Mouse (Mus musculus): ENCODE measurements around the gene Eogt. TPM values are rescaled to one million over a fixed set of nuclear protein-coding genes. Genes with fewer than 3 reads are reported as not detected.

The Eogt gene
- polyA plus RNA-seq, 1 experiment from 2014 or later: 12.1 TPM

DNA sequence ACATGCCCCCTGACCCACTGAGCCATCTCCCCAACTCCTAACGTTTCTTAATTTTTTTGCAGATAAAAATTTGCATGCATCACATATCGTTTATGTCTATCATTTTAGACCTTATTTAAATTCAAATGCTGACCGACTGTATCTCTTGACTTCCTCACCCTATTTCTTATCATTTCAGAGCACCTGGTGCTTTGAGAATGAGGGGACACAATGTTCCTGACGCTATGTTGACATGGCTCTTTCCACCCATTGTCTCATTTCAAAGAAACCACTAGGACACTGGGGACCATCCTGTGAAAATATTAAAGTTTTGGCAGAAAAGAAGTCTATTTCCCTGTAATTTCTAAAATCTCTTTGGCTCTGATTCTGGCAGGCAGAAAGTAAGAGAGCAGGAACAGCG is 32.1 kb downstream of the Eogt start:
- H3K36me3 ChIP-seq (ENCODE audit: control insufficient read depth, insufficient read depth, low read length): 0 out of 2 replicates have a peak, but pooled peaks cover 3% of the 10 kb centered on the region
- WGBS (ENCODE audit: insufficient replicate concordance): 67% methylated on average over 5 of the region's 5 CpGs
- ATAC-seq (replicated peaks; ENCODE audit: insufficient number of reproducible peaks, low FRiP score, low TSS enrichment): no peak

DNA sequence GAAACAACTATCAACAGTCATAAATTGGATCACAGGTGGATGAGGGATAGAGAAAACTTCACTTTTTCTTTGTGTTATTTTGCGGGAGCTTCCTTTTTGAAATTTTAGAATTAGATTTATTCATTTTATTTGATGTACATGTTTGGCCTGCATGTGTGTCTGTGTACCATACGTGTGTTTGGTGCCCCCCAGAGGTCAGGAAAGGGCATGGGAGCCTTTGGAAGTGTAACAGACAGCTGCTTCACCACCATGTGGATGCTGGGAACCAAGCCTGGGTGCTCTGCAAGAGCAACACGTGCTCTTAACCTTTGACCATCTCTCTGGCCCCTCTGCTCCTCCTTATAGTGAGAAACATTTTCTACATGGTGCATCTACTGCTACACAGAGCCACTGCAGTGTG is 34.2 kb downstream of the Eogt start:
- no peak overlapping the region for H3K27ac ChIP-seq (ENCODE audit: low read depth, low read length)
- no peaks in the 10 kb centered on the region for H3K27me3 ChIP-seq (ENCODE audit: control insufficient read depth, insufficient read depth, low read length)
- H3K4me1 ChIP-seq (ENCODE audit: control insufficient read depth, insufficient read depth, low read length): no peaks in the 10 kb centered on the region
- H3K9ac ChIP-seq (ENCODE audit: low read depth, low read length): no peak overlapping the region
- no peaks in the 10 kb centered on the region for H3K9me3 ChIP-seq (replicated peaks; ENCODE audit: control insufficient read depth, low read length)
- ATAC-seq (replicated peaks; ENCODE audit: insufficient number of reproducible peaks, low FRiP score, low TSS enrichment): no peak
- H3K36me3 ChIP-seq (ENCODE audit: control insufficient read depth, insufficient read depth, low read length): 0 out of 2 replicates have a peak, but pooled peaks cover 3% of the 10 kb centered on the region
- no peak overlapping the region for H3K4me3 ChIP-seq (ENCODE audit: low read depth, low read length)
- no peak overlapping the region for H3K4me2 ChIP-seq
- 64% methylated on average over 3 of the region's 3 CpGs for WGBS (ENCODE audit: insufficient replicate concordance)

More for the DNA sequence above, 32.1 kb downstream of the Eogt start:
- H3K4me3 ChIP-seq (ENCODE audit: low read depth, low read length): no peak overlapping the region
- H3K4me2 ChIP-seq: no peak overlapping the region
- H3K9me3 ChIP-seq (replicated peaks; ENCODE audit: control insufficient read depth, low read length): no peaks in the 10 kb centered on the region
- no peaks in the 10 kb centered on the region for H3K4me1 ChIP-seq (ENCODE audit: control insufficient read depth, insufficient read depth, low read length)
- H3K27ac ChIP-seq (ENCODE audit: low read depth, low read length): no peak overlapping the region
- no peak overlapping the region for H3K9ac ChIP-seq (ENCODE audit: low read depth, low read length)
- H3K27me3 ChIP-seq (ENCODE audit: control insufficient read depth, insufficient read depth, low read length): no peaks in the 10 kb centered on the region

DNA sequence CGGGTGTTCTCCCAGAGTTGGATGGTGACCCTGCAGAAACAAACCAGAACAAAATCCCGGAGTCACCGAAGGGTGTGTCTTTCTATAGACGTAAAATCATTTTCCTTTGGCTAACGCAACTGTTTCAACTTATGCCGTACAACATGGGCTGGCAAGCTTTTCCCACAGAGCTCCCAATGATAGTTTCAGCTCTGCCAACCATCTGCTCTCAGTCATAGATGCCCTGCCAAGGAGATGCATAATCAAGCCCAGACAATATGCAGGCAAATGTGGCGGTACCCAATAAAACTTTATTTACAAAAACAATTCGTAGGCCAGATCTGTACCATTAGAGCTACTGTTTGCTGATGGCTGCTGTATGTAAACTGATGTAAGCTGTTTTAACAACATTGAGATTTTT is 36.8 kb downstream of the Eogt start:
- Histone ChIP-seq H3K27me3 (ENCODE audit: control insufficient read depth, insufficient read depth, low read length) (no peaks in the 10 kb centered on the region), H3K36me3 (ENCODE audit: control insufficient read depth, insufficient read depth, low read length) (no peaks in the 10 kb centered on the region), H3K9me3 (replicated peaks; ENCODE audit: control insufficient read depth, low read length) (no peaks in the 10 kb centered on the region), H3K27ac (ENCODE audit: low read depth, low read length) (no peak overlapping the region), H3K4me2 (no peak overlapping the region), H3K4me1 (ENCODE audit: control insufficient read depth, insufficient read depth, low read length) (no peaks in the 10 kb centered on the region), H3K4me3 (ENCODE audit: low read depth, low read length) (no peak overlapping the region), H3K9ac (ENCODE audit: low read depth, low read length) (no peak overlapping the region)
- 87% methylated on average over 8 of the region's 8 CpGs for WGBS (ENCODE audit: insufficient replicate concordance)
- no peak for ATAC-seq (replicated peaks; ENCODE audit: insufficient number of reproducible peaks, low FRiP score, low TSS enrichment)

DNA sequence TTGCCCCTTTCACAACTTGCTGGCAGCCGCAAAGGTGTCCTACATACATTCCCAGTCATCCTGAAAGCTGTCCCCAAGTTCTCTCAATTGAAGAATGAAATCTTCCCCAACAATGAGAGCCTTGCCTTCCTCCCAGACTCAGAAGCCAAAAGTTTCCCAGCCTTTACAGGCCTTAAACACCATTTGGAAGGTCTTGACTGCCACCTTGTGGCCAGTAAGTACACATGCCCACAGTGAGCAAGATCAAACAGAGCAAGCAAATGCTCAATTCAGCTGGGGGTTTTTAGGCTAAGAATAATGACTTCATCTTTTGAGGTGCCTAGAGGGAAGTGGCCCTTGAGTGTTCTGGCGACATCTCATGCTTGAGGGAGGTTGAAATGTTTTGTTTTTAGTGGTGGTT is 42.2 kb downstream of the Eogt start:
- Histone ChIP-seq H3K27me3 (ENCODE audit: control insufficient read depth, insufficient read depth, low read length) (peaks cover 3% of the 10 kb centered on the region; the same call in 1 of the 2 replicates), H3K36me3 (ENCODE audit: control insufficient read depth, insufficient read depth, low read length) (no peaks in the 10 kb centered on the region), H3K4me3 (ENCODE audit: low read depth, low read length) (no peak overlapping the region), H3K27ac (ENCODE audit: low read depth, low read length) (no peak overlapping the region), H3K4me2 (no peak overlapping the region), H3K4me1 (ENCODE audit: control insufficient read depth, insufficient read depth, low read length) (no peaks in the 10 kb centered on the region), H3K9me3 (replicated peaks; ENCODE audit: control insufficient read depth, low read length) (no peaks in the 10 kb centered on the region), H3K9ac (ENCODE audit: low read depth, low read length) (no peak overlapping the region)
- ATAC-seq (replicated peaks; ENCODE audit: insufficient number of reproducible peaks, low FRiP score, low TSS enrichment): no peak
- 21% methylated on average over 2 of the region's 2 CpGs for WGBS (ENCODE audit: insufficient replicate concordance)

DNA sequence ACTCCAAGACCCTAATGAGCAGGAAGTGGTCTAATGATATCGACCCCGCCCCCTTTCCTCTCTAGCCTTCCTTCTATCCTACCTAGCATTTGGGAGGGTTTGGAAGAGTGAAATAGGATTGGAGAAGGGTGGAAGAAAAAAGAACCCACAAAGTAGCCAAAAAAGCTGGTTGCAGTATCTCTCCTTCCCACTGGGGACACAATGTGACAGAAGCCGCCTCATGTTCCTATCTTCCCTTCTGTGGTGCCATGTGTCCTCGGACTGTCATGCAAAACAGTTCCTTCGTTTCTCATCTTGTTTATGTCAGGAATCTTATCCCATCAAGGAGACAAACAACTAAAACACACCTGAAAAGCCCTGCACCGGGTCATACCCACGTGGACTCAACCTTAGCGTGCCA is 42.9 kb downstream of the Eogt start:
- H3K4me1 ChIP-seq (ENCODE audit: control insufficient read depth, insufficient read depth, low read length): no peaks in the 10 kb centered on the region
- no peak overlapping the region for H3K27ac ChIP-seq (ENCODE audit: low read depth, low read length)
- peaks cover 3% of the 10 kb centered on the region; the same call in 1 of the 2 replicates for H3K27me3 ChIP-seq (ENCODE audit: control insufficient read depth, insufficient read depth, low read length)
- H3K36me3 ChIP-seq (ENCODE audit: control insufficient read depth, insufficient read depth, low read length): no peaks in the 10 kb centered on the region
- WGBS (ENCODE audit: insufficient replicate concordance): 75% methylated on average over 8 of the region's 8 CpGs
- ATAC-seq (replicated peaks; ENCODE audit: insufficient number of reproducible peaks, low FRiP score, low TSS enrichment): no peak
- H3K4me2 ChIP-seq: no peak overlapping the region
- no peak overlapping the region for H3K9ac ChIP-seq (ENCODE audit: low read depth, low read length)
- no peak overlapping the region for H3K4me3 ChIP-seq (ENCODE audit: low read depth, low read length)
- H3K9me3 ChIP-seq (replicated peaks; ENCODE audit: control insufficient read depth, low read length): no peaks in the 10 kb centered on the region

DNA sequence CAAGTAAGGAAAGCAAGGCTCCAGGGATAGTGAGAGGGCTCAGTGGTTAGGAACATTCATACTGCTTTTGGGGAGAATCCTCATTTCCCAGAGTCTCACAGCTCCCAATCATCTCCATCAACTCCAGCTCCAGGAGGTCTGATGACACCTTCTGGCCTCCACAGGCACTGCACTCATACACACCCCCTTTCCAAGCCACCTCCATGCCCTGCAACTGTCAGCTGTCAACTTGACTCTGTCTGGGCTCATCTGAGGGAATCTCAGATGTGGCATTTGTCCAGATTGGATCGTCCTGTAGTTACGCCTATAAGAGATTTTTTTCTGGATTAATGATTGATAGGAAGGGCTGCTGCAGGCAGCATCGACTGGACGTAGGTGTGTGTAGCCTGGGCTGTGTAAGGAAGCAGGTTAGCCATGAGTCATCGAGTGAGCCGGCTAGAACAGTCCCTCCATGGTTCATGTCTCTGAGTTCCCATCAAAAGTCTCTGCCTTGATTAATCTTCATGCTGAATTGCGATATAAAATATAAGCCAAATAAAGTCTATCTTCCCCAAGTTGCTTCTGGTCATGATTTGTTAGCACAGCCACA is 44.6 kb downstream of the Eogt start:
- no peak for ATAC-seq (replicated peaks; ENCODE audit: insufficient number of reproducible peaks, low FRiP score, low TSS enrichment)
- Histone ChIP-seq H3K4me1 (ENCODE audit: control insufficient read depth, insufficient read depth, low read length) (no peaks in the 10 kb centered on the region), H3K27me3 (ENCODE audit: control insufficient read depth, insufficient read depth, low read length) (peaks cover 3% of the 10 kb centered on the region; the same call in 1 of the 2 replicates), H3K4me2 (no peak overlapping the region), H3K27ac (ENCODE audit: low read depth, low read length) (no peak overlapping the region), H3K9me3 (replicated peaks; ENCODE audit: control insufficient read depth, low read length) (no peaks in the 10 kb centered on the region), H3K9ac (ENCODE audit: low read depth, low read length) (no peak overlapping the region), H3K36me3 (ENCODE audit: control insufficient read depth, insufficient read depth, low read length) (no peaks in the 10 kb centered on the region), H3K4me3 (ENCODE audit: low read depth, low read length) (no peak overlapping the region)
- WGBS (ENCODE audit: insufficient replicate concordance): 70% methylated on average over 7 of the region's 7 CpGs

DNA sequence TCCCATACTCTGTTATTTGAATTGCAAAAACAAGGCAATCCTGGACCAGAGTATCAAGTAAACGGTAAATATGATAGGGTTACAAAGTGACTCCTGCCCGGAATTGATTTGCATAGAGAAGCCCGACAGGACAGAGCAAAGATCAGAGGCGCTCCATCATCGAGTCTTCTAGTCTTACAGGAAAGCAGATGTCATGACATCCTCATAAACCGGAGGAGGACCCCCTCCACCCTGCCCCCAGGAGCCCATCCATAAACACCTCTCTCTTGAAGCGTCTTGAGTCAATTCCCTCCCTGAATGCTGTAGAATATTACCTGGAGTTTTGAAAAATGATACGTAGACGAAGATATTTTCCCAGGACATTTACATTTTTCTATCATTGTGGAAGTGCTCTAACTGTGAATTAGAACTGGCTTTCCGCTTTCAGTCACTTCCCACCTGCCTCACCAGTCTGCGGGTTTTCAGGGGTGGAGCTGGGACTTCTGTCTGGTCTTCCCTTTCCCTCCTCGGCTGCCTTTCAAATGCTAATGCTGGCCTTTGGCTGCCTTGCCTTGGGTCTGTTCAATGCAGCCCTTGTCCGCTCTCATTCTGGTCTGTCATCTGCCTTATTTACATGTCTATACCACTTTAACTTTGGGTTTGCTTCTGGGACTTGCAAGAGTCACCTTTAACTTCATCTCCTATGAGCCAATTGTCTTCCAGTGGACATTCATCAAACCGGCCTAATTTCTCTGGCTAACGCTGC is 46.9 kb downstream of the Eogt start:
- WGBS (ENCODE audit: insufficient replicate concordance): 6% methylated on average over 15 of the region's 15 CpGs
- H3K27me3 ChIP-seq (ENCODE audit: control insufficient read depth, insufficient read depth, low read length): peaks cover 3% of the 10 kb centered on the region; the same call in 1 of the 2 replicates
- no peak for ATAC-seq (replicated peaks; ENCODE audit: insufficient number of reproducible peaks, low FRiP score, low TSS enrichment)
- no peak overlapping the region for H3K4me3 ChIP-seq (ENCODE audit: low read depth, low read length)
- H3K4me2 ChIP-seq: peak overlapping the region; percentile 34
- no peak overlapping the region for H3K9ac ChIP-seq (ENCODE audit: low read depth, low read length)
- no peaks in the 10 kb centered on the region for H3K36me3 ChIP-seq (ENCODE audit: control insufficient read depth, insufficient read depth, low read length)
- no peaks in the 10 kb centered on the region for H3K9me3 ChIP-seq (replicated peaks; ENCODE audit: control insufficient read depth, low read length)
- no peaks in the 10 kb centered on the region for H3K4me1 ChIP-seq (ENCODE audit: control insufficient read depth, insufficient read depth, low read length)
- H3K27ac ChIP-seq (ENCODE audit: low read depth, low read length): no peak overlapping the region

DNA sequence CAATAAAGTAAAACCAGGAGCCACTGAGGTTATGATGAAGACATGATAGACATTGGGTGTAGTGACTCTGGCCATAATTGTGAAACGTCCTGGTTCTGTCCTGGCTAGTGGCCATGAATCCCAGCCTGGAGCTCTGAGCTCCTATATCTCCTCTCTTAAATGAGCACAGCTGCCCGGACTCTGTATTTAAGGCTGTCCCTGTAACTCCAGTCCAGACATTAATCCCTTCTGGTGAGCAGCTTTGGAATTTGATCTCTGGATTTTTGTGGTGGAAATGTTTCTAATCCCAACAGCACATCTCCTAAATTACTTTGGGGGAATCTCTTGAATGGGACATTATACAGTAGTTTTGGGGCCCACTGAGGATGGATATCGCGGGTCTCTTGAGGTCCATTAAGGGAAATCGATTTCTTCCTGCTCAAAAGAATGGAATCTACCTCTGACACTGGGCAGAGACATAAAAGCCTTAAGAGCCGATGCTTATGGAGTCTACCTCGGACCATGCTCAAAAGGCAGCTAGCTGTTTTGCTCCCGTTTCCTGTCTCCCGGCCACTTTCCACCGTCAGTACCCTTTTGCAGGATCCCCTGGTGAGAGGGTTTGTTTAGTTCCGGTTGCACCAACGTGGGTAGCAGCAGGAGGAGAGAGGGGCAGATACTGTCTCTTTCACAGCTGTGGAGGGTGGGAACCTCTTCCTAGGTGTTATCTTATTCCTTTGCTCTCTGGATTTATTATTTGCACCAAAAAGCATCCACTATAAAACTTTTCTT is 47.6 kb downstream of the Eogt start:
- Histone ChIP-seq H3K4me2 (peak overlapping the region; percentile 34), H3K9me3 (replicated peaks; ENCODE audit: control insufficient read depth, low read length) (no peaks in the 10 kb centered on the region), H3K27me3 (ENCODE audit: control insufficient read depth, insufficient read depth, low read length) (peaks cover 3% of the 10 kb centered on the region; the same call in 1 of the 2 replicates), H3K9ac (ENCODE audit: low read depth, low read length) (no peak overlapping the region), H3K36me3 (ENCODE audit: control insufficient read depth, insufficient read depth, low read length) (no peaks in the 10 kb centered on the region), H3K4me3 (ENCODE audit: low read depth, low read length) (no peak overlapping the region), H3K27ac (ENCODE audit: low read depth, low read length) (no peak overlapping the region), H3K4me1 (ENCODE audit: control insufficient read depth, insufficient read depth, low read length) (no peaks in the 10 kb centered on the region)
- ATAC-seq (replicated peaks; ENCODE audit: insufficient number of reproducible peaks, low FRiP score, low TSS enrichment): no peak
- 19% methylated on average over 12 of the region's 12 CpGs for WGBS (ENCODE audit: insufficient replicate concordance)
